Mouse (Mus musculus) induced T-regulatory cell, adult 2 months (primary cell): ENCODE measurements at regions not wholly inside any gene's neighbourhood (a gene's known extent, or its start where the extent isn't known, plus 50 kb on each side); places are given as distances from the start of the nearest gene placed in this dataset.

Experiments used
- DNase-seq: peaks from one replicate; pipeline ENCODE4 v3.0.0-alpha.2; 2012; ENCODE audit warnings: low read depth

DNA sequence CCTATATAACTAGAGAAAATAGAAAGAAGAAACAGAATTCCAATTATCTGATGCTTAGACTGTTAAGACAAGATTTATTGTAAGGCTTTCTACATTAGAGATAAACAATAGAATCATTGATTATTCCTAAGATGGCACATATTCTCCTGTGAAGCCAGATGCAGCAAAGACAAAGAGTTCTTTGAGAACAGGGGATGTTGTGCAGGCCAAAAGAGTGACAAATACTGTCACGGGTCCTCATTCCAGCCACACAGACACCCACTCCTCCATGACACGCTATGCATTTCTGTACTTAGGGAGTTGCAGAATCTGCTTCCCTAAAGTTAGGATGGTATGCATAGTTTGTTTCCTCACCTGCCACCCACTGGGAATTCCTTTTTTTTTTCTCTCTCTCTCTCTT lies 245.2 kb downstream of the Sv2b start:
- DNase-seq, result no peak

DNA sequence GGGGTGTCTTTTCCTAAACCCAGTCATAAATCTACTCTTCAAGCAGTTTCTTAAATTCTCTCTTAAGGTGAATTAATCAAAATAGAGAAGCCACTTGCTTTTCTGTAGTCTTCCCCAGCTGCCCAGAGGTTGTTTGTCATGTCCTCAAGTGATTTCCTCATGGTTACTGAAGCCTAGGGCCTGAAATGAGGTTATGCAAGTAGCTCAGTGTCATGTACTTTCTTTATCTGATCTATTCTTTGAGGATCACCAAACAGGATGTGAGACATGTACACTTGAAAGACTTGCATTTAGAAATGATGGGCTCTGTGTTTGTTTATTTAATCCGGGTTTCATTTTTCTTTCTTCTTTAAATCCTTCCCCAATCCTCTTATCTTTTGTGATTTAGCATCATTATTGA lies 258.8 kb downstream of the Sv2b start:
- no peak for DNase-seq

DNA sequence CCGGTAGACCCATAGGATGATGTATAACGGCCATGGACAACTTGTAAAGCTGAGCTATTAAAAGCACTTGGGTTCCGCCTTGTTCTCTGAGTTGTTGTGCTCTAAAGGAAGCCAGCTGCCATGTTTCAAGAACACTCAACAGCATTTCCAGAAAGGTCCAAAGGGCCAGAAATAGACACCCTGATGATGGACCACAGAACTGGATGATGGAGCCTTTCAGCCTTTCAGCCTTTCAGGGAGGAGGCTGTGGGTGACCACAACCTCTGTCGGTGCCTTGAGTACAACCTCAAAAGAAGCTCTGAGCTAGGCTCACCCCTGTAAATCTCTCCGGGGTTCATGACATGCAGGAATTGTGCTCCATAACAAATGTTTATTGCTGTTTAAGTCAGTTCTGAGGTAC lies 259.3 kb downstream of the Sv2b start:
- no peak for DNase-seq

DNA sequence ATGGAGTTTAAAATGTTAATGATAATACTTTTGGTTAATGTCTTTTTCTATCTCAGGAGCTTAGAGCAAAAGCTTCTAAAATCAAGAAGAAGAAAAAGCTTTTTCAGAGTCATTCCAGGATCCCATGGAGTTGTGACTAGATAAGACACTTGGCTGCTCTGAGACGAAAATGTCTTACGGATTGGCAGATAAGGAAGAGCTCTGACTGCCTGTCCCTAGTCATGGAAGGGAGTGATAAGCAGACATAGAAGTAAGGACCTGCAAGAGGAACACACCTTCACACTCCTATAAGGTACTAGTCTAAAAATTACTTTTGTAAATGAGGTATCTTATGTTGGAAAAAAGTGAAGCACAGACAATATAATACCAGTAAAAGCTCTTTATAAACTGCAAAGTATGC lies 260.2 kb downstream of the Sv2b start:
- DNase-seq, result no peak

DNA sequence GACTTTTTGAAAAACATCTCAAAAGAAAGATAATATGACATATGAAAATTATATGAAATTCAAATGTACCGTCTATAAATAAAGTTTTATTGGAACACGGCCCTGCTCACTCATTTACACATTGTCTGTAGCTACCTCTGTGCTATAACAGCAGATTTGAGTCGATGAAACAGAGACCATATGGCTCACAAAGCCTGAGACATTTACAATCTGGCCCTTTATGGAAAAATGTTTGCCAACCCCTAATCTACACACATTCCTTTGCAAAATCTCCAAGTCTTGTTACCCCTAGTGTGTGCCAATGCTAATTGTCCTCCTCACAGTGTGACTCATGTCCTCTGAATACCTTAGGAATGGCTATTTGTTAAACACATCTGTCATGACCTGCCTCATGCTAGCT lies 261.2 kb downstream of the Sv2b start:
- DNase-seq, result no peak

DNA sequence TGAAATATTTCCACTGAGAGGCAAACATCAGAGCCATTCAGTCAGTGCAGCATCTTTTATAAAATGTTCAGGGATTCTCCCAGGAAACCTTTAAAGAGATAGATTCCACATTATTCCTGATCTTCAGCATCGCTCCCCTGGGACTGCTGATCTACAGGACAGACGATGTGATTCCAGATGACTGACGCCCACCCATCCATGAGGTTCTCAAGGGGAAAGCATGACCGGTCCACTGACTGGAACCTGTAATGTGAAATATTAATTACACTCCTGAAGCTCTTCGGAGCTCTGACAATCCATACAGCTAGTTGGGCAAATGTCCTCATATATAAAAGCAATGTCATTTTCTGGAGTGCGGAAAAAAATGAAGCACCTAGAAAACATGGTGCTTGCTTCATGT lies 268.2 kb downstream of the Sv2b start:
- DNase-seq, result no peak

DNA sequence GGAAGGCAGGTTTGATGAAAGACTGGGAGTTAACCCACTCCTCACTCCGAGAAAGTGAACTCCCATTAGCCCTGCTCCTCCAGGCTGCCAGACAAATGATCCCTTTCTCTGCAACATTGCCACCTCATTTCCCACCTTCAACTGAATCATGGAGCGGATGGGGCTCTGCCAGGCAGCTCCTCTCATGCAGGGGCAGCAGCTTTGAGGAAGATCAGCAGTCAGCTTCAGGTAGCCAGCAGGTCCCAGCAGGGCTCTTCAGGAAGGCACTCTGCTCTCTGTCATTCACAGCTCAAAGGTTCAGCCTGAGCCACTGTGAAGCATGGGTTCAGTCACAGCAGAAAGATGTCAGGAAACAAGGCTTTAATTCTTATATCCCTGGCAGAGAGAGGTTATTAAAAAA lies 282.9 kb downstream of the Sv2b start:
- no peak for DNase-seq

DNA sequence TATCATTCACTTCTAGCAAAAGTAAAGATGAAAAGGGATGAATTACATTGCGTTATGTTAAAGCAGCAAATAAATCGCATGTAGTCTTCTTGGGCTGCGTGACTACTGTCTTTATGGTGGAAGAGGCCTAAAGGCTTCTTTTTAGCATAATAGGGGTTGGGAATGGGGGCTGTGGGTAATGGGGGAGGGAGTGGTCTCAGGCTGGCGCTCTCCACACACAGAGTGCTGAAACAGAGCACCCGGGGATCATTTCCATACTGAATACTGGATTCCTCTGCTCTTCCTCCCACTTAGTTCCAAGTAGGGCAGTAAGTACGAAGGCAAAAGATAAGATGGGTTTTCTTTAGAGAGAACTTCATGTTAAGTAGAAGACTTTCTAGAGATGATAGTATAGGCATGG lies 287.1 kb downstream of the Sv2b start:
- DNase-seq, result no peak

DNA sequence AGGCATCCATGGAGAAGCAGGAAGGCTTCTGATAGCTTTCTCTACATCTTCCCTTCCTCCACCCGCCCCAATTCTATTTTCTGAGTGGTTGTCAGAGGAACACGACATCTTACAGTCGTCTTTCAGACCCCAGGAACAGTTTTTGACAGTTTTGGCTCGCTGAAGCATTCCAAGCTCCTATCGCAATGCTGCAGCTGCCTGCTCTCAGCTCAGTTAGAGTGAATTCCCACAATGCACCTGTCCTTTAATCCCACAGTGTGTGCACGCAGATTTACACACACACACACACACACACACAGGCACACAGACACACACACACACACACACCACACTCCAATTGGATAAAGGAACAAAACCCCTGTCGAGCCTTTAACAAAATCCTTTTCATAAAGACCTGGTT lies 290.4 kb downstream of the Sv2b start:
- DNase-seq, result no peak

DNA sequence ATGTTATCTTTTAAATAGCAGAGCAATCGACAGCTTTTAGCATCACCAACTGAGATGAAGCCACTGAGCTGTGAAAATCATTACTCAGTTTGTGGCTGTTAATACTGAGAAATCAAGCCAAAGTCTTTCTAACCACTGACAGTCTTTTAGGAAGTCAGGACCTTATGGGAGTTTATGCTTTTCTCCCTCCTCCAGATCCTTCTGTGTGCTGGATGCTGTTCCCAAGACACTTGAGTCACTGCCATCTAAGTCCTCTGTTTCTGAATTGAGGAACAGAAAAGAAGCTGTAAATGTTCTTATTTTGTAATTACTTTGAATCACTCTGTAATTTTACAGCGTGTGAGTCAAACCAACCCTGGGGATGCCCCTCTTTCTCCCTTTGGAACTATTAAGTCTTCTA lies 300.6 kb downstream of the Sv2b start:
- DNase-seq, result no peak

DNA sequence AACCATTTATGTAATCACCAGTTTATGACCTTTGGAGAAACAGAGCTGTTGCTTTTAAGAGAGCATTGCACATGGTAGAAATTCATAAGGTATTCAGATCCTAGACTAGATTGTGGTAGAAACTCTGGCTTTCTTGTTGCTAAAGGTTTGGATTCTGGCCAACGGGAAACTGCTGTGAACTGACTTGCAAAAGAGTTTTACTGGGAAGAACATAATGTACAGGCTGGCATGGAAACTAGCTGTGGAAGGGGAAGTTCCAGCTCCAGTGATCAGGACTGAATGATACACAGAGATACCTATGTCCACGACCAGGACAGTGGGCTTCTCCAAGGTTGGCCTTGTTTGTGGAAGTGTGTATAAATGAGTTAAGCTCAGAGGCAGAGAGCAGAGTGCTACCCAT lies 318.9 kb downstream of the Sv2b start:
- no peak for DNase-seq

DNA sequence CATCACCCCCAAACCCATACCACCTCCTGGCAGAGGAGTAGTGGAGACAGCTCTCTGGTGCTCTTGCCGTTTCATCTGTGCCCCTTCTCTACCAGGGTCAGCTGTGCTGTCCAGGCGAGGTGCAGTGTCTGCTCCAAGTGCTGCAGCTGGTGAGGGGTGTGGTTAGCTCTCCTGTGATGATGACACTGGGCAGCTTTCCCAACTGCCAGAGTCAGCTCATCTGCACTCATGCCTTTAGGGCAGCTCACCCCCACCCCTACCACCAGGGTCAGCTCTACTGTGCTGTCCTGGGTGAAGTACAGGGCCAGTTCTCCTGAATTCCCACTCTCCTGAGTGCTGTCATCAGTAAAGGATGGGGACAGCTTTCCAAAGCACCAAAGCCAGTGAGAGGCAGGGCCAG lies 329.6 kb downstream of the Sv2b start:
- no peak for DNase-seq

DNA sequence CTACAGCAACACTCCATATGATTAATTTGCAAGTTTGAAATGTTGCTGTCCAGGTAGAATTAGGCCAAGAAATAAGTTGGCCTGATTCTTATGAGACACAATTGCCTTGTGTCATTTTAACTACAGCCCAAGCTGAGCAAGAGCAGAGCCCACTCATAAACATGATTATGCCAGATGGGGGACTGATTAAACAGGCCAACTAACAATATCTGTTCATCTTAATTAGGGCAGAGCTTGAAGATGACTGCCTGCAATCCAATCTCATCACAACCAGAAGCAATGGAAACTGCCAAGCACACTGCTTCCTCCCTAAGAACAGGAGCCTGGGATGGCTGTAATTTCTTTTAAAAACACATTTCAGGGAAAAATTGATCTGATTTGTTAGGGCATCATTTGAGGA lies 333.1 kb downstream of the Sv2b start:
- no peak for DNase-seq

DNA sequence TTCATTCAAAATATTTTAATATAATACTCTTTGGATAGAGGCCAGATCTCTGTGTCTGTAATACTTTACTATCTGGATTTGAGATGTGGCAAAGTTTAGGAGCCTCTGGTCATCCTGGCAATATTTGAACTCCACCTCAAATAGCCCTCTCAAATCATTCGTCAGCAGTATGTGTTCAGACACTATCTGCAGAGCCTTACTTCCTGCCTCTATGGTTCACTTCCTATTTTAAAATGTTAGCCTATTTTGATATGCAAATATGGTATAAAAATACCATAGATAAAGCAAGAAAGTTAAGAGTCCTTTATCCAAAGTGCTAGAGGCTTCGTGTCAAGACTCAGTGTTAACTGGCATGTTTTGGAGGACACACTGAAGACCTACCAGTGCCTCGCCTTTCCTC lies 334.6 kb downstream of the Sv2b start:
- DNase-seq, result no peak

DNA sequence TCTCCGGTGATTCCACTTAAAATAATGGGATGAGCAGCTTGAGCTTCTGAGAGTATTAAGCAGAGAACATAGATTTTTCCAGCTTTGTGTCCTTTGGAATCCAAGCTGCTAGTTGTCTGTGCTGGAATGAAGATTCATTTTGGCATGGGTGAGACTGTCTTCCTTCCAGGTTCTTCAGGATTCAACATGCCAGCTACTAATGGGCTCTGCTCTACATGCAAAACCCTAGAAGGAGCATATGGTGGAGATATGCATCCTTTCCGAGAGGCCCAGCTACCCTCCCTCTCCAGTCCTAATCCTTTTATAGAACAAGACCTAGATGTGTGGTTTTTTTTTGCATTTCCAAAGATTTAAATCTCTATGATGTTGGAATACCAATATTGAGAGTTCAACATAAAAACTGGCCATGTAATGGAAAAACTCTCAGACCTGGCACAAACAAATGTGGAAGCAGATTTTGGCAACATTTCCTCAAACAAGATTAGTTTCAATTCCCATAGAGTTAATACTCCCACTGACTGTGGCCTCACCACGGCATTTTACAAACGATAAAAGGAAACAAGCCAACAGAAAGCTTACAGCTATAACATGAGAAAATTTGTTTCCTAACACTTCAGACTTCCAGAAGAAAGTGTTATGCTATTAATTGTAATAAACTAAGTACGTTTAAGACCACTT lies 364.5 kb downstream of the Sv2b start:
- DNase-seq, result no peak

DNA sequence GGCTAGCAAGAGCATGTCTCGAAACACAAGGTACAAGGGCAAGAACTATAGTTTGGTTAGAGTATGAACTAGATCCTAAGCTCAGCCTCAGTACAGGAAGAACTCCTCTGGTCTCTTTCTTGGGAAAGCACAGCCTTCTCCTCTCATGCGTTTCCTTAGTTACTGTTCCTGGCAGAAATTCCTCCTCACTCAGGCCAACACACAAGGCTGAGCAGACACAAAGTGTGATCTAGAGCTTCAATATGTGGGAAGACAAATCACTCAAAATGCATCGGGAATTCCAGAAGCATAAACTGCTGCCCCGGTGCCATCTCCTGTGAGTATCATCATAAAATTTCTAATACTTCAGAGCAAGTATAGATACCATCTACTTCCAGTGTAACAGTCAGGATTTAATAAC lies 366.1 kb downstream of the Sv2b start:
- no peak for DNase-seq

DNA sequence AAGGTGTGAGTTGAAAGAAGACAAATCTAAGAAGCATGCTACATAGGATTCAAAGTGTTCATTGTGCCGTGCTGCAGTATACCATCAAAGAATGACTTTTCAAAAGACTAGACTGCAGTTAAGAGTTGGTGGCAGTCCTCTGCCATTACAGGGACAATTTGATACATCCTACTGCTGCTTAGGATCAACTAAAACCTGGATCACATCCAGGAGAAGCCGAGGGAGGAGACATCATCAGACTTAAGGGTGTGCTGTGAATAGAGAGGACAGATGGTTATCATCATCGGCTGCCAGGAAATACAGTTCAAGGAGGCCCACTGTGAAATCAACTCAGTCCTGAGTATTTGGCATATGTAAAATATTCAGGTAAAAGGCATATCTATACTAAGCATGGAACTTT lies 366.9 kb downstream of the Sv2b start:
- DNase-seq, result no peak

DNA sequence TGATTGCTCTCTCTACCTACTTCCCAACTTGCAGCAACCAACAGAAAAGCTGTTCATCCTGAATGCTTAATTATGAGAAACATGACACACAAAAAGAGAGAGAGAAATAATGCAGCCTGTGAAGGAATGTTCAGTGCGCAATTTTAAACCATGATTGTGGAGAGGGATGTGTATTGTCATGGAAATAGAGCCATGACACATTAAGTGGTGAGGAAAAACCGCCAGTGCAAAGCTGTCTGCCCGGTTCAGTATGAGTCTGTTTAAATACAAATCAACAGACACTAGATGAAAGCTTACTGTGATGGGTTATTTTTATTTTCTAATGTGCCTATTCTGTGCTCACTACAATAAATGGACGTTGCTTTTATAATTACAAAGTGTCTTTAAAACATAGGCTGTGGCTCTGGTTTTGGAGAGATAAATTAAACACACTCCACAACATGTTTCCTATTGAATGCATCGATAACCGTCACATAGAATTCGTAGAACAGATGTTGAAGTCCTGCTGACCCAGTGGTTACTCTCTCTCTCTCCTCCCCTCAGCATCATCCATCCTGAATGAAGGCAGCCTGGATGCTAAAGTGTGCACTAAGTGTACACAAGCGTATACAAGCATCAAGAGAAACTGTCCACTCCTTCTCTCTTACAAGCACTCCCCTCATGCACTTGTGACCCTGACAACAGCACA lies 374.7 kb upstream of the Slco3a1 start:
- no peak for DNase-seq

DNA sequence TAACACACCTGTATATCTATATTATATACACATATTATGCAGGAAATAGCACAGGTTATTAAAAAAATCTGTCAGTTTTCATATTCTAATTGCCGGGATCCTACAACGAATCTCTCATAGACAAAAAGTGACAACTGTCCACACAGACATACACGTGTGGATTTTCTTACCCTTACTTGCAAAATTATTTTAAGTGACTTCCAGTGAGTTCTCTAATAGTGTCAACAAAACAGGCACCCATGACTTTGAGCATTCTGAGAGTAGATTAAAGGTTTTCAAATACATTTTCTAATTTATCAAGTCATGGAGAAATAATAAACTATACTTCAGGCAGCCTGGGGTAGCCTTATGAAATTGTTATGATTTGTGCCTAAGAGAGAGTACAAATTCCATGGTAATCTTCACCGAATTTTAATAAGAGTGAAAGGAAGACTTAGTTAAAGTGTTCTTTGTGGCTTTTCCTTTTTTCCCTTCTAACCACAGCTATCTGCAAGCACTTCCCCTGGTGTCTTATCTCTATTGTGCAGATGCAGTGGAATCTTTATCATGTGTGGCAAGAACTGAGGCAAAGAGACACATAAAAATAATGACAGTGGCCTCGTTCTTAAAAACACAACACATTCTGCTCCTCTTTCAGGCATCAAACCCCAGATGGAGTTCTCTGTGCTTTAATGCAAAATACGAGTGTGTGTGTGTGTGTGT lies 373.8 kb upstream of the Slco3a1 start:
- DNase-seq, result no peak

DNA sequence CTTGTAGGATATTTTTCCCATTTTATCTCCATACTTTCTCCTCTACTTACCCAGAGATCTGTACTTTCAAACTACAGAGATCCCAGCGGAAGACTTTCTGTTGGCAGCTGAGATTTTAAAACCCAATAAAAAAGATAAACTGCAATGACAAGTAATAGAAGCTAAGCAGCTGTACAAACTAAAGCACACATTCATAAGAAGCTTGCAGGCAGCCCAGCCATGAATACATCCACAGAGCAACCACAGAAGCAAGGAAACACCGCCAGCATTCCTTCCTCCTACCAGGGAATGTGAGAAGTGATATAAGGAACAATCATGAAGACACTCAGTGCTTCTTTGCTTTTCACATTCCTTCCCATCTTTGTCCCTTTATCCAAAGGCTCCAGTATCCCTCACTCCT lies 372.1 kb upstream of the Slco3a1 start:
- DNase-seq, result no peak

DNA sequence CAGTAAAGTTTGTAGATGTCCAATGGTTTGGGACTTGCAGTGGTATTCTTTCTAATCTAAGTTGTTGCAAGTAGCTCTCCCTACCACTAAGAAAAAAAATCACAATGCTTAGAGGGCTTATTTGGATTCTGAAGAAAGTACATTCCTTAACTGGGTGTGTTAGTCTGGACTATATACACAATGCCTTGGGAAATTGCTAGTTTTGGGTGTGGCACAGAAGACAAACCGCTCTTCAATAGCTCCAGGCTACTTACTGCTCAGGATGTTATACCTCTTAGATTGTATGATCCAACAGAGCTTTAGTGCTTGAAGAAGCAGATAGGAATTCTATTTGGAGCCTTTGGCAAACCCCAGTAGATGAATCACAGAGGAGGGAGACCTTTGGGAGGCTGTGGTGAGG lies 369.6 kb upstream of the Slco3a1 start:
- no peak for DNase-seq

DNA sequence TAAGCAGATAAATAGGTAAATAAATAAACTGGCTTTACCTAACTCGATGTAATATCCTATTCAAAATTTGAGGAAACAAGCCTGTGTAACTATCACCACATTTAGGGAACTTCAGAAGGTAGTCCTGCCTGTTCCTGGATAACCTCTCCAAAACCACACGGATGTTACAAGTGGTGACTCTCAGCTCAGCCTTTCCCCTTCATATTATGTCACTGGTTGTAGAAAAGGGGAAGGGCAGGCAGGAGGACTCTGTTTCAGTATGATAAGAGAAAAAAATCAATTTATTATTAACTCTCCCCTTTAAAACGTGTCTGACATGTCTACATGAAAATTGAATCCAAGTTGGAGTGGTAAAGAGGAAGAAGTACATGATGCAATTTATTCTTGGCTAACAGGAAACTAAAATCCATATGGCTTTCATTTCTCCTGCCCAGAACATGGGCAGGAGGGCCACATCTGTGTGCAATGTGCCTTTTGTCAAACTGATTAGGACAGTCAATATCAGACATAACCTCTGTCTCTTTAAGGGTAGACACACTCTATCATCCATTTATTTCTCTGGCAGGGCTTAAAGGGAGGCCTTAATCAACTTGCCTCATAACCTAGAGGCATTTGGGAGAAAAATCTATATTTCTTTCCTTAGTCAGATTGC lies 353.9 kb upstream of the Slco3a1 start:
- no peak for DNase-seq

DNA sequence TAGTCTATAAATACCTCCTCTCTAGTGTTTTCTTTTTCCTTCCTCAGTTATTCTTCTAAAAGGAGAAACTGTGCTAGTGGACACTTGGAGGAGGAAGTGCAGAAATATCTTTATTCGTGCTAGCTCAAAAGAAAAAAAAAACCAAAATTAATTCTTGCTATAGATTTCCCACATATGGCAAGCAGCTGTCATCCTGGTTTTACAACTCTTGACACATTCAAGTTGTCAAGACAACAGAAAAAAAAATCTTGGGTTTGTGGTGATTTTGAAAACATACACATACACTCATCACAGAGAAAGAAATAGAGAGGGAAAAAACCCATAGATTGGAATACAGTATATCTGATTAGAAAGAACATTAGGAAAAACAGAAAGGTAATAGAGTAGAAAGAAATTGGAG lies 352.8 kb upstream of the Slco3a1 start:
- DNase-seq, result no peak
